Mouse (Mus musculus) testis, adult 2 months (tissue): Measurements from ENCODE around the gene Kcnk6.

Experiments
- CTCF ChIP-seq: fragments of 200-500 bp; IDR thresholded peaks from 2 replicates; pipeline ENCODE4 v1.5.1; 2012; ENCODE audit warnings: low read depth, mild to moderate bottlenecking, inconsistent platforms, low read length, moderate library complexity; ENCODE audit not compliant: control insufficient read depth, insufficient read depth, insufficient replicate concordance
- POLR2A ChIP-seq: fragments of 200-500 bp; IDR thresholded peaks from 2 replicates; pipeline ENCODE4 v1.6.1; 2012; ENCODE audit warnings: low read depth, mild to moderate bottlenecking, inconsistent platforms, low read length, moderate library complexity; ENCODE audit not compliant: control insufficient read depth

DNA sequence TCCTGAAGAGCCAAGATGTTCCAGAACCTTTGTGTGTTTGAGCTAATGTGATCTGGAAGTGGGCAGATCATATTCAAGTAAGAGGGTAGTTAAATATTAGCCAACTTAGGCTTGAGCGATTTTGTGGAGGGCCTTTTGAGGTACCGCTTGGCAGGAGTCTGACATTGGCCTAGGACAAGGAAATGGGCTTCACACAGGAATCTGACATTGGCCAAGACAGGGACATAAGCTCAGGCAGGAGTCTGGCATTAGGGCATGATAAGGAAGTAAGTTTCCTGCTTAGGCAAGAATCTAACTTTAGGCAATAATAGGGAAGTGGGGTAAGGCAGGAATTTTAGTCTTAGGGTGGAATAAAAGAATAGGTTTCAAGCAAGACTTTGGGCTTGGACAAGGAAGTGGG lies 18.1 kb downstream of the Kcnk6 start:
- TF ChIP-seq CTCF (no peak), POLR2A (no peak)
